Mouse (Mus musculus) kidney, postnatal 36 days (tissue): ENCODE measurements around the gene Arfrp1.

Experiments used
- DNase-seq, 2 experiments: peaks; one replicate each; pipeline ENCODE4 v3.0.0; 2021 to 2022; ENCODE audit warnings: mixed read lengths in 2 of 2

The Arfrp1 gene

GRCm38 (mm10) chr2:181364860-181365596 lies at the start of gene Arfrp1, which contains the start of gene Zgpat:
Gene Arfrp1, minus strand, starts transcription at chr2:181365404.
Gene Zgpat, plus strand, starts transcription at chr2:181364928.
- peak; percentile 92 to 95 for DNase-seq

- peak in 1 of 2 experiments; percentile 32 for DNase-seq
These were observed 47.9 kb upstream of the Arfrp1 start for GRCm38 (mm10) chr2:181413141-181413540.

GRCm38 (mm10) chr2:181410760-181411473 lies 45.7 kb upstream of the Arfrp1 start:
- DNase-seq: peak; percentile 78 to 89

GRCm38 (mm10) chr2:181409643-181410042 lies 44.4 kb upstream of the Arfrp1 start:
- DNase-seq: peak in 1 of 2 experiments; percentile 9

GRCm38 (mm10) chr2:181403722-181404121 lies 38.5 kb upstream of the Arfrp1 start:
- no peak for DNase-seq

DNA sequence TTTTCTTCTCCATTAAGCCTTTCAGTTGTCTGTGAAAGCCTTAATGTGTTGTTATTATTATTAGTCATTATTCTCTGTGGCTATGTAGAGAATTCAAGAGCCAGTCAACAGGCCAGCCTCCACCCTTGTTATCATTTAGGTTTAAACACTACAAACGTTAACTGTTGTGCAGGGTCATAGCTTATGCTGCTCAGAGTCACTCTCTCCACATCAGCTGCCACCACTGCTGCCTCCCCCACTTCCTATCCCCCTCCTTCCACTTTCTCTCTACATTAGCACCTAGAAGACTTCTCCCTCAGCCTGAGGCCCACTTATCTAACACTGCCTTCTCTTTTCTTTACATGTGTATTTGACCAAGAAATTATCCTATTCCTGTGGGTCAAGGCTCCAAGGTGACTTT lies 36.3 kb upstream of the Arfrp1 start:
- DNase-seq: no peak

DNA sequence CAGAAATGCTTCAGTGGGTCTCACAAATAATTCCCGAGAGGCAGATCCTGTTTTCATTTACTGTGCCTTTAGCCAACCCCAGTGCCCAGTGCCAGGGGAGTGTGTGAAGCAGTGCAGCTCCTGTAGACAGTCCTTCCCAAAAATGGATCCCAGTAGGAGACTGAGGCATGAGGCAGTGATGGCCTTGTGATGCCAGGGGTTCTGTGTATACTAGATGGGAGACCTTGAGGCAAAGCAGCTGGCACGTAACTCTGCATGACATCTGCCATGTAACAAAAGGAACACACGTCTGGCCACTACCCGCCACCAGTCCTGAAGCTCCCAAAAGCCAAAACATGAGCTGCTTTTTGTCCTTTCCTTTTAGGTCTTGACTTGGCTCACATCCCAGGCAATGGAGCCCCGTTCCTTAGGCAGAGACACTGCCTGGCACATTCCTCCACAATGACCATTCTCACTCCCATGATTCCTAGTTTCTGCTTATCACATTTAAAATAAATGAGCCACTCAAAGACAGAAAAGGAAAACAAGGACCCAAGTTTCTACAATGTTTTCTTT lies 32.1 kb upstream of the Arfrp1 start:
- DNase-seq: no peak

DNA sequence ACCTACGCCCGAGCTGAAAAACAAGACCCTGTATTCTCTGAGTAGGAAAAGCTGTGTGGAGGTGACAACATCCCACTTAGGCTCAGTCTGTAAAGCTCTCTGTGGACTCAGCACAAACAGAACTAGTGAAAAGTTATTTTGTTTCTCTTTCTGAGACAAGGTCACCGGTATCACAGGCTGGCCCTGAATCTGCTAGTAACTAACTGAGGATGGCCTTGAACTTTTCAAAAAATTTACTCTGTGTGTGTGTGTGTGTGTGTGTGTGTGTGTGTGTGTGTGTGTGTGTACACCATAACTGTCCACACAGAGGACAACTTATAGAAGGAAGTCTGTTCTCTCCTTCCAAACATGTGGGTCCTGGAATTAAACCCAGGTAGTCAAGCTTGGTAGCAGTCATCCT lies 28.9 kb upstream of the Arfrp1 start:
- DNase-seq: no peak

DNA sequence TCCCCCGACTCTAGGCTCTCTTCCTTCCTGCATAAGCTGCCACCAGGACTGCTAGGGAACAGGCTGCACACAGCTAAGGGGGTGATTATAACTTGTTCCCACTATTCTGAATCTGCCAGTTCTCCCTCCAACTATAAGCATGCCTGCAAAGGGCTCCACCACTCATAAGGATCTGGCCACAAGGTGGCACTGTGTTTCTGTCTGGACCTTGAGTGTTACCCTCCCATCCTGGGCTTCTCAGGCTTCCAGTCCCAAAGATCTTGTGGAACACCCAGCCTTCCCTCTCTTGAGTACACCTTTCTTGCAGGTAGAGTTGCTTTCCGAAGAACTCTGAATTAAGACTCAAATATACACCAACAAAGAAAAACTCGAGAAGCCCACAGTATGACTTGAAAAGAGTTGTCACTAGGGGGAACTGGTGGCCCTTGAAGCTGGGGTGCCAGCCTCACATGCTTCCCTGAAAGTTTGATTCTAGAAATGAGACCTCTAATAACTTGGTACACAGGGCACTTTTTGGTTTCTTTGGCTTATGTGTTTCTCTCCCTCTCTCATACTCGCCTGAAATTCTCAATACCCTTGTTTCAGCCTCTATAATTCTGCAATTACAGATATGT lies 27.5 kb upstream of the Arfrp1 start:
- peak; percentile 86 to 95 for DNase-seq

GRCm38 (mm10) chr2:181391541-181391940 lies 26.3 kb upstream of the Arfrp1 start:
- DNase-seq: no peak

DNA sequence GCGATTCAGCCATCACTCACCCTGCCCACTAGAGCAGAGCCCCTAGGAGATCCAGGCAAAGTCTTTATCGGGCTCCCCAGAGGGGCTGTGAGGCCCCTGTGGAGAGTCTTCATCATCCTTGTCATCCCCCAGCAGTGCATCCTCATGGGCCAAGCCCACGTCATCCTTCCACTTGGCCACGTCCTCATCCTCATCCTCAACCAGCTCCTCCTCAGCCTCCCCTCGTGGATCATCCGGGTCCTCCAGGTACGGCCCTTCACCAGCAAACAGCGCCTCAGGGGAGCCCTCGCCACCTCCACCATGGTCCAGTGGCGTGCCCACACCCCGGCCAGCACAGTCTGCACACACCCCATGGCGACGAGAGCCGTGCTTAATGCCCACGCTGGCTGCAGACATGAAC lies 25.8 kb upstream of the Arfrp1 start:
- DNase-seq: no peak

DNA sequence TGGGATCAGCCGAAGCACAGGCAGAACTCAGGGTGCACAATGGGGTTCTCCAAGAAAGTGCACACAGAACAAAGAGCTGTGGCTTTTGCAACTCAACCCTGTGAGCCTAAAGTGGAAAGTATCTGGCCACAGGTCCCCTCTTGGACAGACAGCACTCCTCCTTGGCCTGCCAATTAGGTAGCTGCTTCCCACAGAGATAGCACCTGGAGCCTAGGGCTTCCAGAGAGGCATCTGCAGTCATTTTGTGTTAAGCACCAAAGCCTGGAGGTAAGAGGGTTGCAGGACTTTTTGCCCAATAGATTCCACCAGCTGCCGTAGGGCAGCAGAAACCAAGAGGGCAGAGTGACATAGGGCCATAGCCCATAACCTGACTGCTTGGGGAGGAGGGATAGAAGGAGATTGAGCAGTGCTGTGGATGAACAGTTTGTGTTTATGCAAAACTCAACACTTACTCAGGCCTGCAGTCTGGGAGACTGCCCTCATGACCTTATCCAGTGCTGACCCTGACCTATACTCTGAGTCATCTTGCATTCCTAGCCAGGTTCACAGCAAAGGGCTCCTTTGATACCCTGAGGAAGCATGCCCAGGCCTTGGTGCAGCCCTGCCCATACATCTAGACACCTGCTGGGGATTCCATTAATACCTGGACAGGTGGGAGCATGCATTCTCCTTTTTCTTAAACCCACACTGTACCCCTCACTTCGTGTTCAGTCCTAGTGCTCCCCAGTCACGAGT lies 25.1 kb upstream of the Arfrp1 start:
- no peak for DNase-seq

DNA sequence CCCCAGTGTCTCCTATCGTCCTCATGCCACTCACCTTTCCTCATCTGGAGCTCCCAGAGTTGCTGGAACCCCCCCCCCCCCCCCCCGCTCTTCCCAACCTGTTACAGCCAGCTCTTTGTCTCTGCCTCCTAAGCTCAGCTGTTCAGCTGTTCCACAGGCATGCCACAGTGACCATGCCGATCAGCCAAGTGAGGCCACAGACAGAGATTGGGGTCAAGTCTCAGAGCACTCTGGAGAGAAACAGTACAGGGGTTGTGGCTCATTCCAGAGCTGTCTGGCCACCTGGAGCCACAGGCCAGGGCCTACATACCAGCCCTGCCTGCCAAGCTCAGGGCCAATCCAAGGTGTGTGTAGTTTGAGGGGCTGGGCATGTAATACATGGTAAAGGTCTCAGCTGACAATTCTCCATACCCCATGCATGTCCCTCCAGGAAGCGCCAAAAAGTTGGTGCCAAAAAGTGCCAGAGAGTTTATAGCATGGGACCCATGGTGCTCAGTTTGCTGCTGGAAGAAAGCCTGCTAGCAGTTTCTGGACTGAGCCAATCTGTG lies 21.5 kb upstream of the Arfrp1 start:
- no peak for DNase-seq

- peak in 1 of 2 experiments; percentile 59 for DNase-seq
These were observed 20.7 kb upstream of the Arfrp1 start for GRCm38 (mm10) chr2:181385885-181386284.

- peak in 1 of 2 experiments; percentile 30 for DNase-seq
These were observed 19.8 kb upstream of the Arfrp1 start for GRCm38 (mm10) chr2:181384919-181385391.

GRCm38 (mm10) chr2:181384463-181384862 lies 19.3 kb upstream of the Arfrp1 start:
- DNase-seq: no peak

DNA sequence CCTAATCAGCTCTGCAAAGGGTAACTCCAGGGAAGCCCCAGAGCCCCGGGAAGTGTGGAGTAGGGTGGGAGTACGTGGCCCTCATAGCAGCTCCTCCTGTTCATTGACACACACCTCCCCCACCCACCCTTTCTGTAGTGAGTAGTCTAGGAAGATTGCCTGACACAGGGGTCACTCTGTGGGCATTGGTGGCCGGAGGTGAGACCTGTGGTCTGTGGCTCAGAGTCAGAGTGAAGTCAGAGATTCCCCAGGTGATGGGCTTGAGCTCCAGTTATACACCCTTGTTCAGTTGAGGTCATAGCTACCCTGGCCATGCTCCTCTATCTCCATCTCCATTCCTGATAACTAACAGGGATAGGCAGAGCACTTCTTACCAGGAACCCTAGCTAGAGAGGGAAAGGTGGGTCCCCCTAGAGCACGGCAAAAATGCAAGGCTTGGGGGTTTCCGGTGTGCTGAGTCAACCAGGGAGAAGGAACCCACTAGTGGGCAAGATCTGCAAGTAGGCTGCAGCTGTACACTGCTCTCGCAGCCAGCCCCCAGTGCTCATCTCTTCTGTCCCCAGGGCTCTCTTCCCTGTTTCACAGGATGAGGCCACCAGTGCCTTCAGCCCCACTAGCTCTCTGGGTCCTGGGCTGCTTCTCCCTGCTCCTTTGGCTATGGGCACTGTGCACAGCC lies 16.6 kb upstream of the Arfrp1 start:
- no peak for DNase-seq

- no peak for DNase-seq
These were observed 15.9 kb upstream of the Arfrp1 start for GRCm38 (mm10) chr2:181381107-181381506.

DNA sequence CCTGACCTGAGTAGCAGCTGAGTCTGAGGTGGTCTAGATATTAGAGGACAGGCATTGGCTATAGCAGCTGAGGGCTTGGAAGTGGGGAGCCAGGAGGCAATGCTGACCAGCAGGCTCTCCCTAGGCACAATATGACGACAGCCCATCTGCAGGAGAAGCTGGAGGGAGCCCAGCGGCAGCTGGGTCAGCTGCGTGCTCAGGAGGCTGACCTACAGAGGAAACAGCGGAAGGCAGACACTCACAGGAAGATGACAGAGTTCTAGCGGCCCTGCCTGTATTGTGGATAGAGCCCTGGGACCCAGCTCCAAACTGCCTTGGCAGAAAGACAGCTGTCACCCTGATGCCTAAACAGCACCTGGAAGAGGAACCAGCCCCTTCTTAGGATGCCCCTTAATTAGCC lies 15.0 kb upstream of the Arfrp1 start:
- no peak for DNase-seq

DNA sequence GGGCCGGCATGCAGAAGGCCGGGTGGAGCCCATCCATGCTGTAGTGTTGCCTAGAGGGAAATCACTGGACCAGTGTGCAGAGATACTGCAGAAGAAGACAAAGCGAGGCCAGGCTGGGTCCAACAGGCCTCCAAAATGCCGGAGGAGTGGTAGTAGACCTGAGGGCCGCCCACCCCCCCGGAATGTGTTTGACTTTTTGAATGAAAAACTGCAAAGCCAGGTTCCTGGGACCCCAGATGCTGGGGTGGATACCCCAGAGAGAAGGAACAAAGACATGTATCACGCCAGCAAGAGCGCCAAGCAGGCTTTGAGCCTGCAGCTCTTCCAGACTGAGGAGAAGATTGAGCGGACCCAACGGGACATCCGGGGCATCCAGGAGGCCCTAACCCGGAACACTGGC lies 14.6 kb upstream of the Arfrp1 start, which contains the start of gene Lime1:
Gene Lime1 (plus strand): TSS at position 301 of the 400 bp plus-strand sequence.
- DNase-seq: no peak

DNA sequence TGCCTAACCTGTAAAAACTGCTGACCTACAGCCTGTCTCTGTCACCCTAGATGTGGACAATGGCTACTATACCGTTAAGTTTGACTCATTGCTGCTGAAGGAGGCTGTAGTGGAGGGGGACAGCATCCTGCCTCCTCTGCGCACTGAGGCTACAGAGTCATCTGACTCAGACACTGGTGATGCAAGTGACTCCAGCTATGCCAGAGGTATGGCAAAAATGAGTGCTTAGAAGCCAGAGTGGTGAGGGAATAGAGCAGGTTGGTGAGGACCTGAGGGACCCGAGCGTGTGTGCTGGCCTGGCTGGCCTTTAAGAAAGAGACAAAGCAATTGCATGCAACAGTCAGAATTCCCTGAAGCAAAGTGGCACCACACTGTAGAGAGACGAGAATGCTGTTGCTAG lies 13.5 kb upstream of the Arfrp1 start:
- DNase-seq: no peak

DNA sequence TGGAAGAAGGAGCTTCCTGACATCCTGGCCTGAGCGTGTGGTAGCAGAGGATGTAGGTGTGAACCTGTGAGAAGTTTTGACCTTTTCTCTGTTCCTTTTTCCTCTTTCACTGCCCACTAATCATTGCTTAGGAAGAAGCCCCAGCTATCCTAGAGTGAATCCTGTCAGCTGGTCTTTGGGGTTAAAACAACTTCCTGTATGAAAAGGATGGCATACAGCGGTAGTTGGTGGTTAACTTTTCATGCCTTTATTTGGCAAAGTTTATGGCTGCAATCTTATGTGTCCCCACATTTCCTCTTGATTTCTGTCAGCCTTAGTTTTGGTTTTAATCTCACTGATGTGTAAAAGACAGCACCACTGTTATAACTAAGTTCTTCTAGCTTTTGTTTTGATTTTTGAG lies 12.0 kb upstream of the Arfrp1 start:
- DNase-seq: no peak
